Mouse (Mus musculus) olfactory bulb, adult 2 months (tissue): ENCODE results near the gene Slc9a3r2. TPM values are rescaled to one million over a fixed set of nuclear protein-coding genes. Genes with fewer than 3 reads are reported as not detected.

Experiments
- H3K27ac ChIP-seq: fragments of 200-500 bp; 2 replicates; pipeline ENCODE4 v1.5.1; 2012; ENCODE audit warnings: low read depth, low read length; ENCODE audit not compliant: insufficient read depth
- H3K4me1 ChIP-seq: fragments of 200-500 bp; 2 replicates; pipeline ENCODE4 v1.6.1; 2012; ENCODE audit warnings: low read length; ENCODE audit not compliant: control insufficient read depth, insufficient read depth
- H3K4me3 ChIP-seq: fragments of 200-500 bp; 2 replicates; pipeline ENCODE4 v1.5.1; 2012; ENCODE audit warnings: mild to moderate bottlenecking, low read depth, low read length, moderate library complexity; ENCODE audit not compliant: insufficient read depth
- CTCF ChIP-seq: fragments of 200-500 bp; IDR thresholded peaks from 2 replicates; pipeline ENCODE4 v1.5.1; 2012; ENCODE audit warnings: low read depth, mild to moderate bottlenecking, low read length, moderate library complexity; ENCODE audit not compliant: insufficient read depth
- POLR2A ChIP-seq: fragments of 200-500 bp; IDR thresholded peaks from 2 replicates; pipeline ENCODE4 v1.6.1; 2012; ENCODE audit warnings: mild to moderate bottlenecking, low read depth, low read length, moderate library complexity; ENCODE audit not compliant: insufficient read depth
- WGBS: fragments of 180-500 bp; shearing (Covaris S2); methylation state at CpG from one replicate; pipeline ENCODE4 v1.1.7; 2018; 5-methylcytosine and 5-hydroxymethylcytosine counted together
- polyA plus RNA-seq: library from polyadenylated mRNA; stranded (reverse); fragments of >200 nt; gene quantifications from 2 replicates; pipeline ENCODE4 v1.2.4, GENCODE M21; 2012; ENCODE audit warnings: low replicate concordance; ENCODE audit not compliant: missing spikeins, insufficient read depth, insufficient read length

Gene Slc9a3r2
- polyA plus RNA-seq, 1 experiment: not detected

DNA sequence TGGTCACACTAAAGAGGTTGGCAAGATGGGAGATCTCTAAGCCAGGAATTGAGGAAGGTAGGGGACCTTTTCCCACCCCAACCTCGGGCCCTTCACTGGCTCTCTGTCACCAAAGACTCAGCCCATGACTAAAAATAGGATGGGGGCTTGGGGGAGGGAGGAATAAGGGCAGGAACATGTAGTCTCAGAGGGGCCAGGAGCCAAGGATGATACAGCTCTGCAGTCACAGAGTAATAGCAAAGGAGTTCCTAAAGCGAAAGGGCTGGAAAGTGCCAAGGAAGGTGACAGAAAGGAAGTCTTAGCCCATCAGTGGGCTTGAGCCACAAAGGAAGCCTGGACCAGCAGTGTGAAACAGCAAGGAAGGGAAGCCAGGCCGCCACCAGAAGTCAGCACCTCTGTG, 1.7 kb upstream of the Slc9a3r2 start:
- WGBS: 80% methylated on average over 3 of the region's 3 CpGs
- Histone ChIP-seq H3K27ac (no peak overlapping the region), H3K4me1 (peaks cover 29% of the 10 kb centered on the region), H3K4me3 (no peak overlapping the region)
- TF ChIP-seq POLR2A (no peak), CTCF (no peak)

DNA sequence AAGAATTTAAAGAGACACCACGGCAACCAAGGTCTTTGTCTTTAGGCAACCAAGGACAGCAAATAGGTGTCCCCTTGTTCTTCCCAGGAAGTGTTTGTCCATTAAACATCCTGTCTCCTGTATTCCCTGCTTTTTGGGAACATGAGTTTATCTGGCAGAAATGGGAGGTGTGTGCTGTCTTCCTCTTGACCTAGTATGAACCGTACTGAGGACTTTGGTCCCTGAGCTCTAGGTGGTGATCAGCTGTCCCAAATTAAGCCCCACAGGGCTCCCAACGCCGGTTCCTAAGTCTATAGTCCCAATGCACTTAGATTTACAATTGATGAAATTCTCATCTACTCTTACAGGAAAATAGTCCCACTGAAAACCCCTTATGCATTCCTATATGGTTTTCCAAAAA, 639 bp upstream of the Slc9a3r2 start:
- no peak for TF ChIP-seq CTCF
- no peak for TF ChIP-seq POLR2A
- Histone ChIP-seq H3K4me3 (peak overlapping the region; percentile 76; the same call in 1 of the 2 replicates), H3K27ac (peak overlapping the region; percentile 64; the same call in 1 of the 2 replicates), H3K4me1 (peaks cover 35% of the 10 kb centered on the region)
- 69% methylated on average over 4 of the region's 4 CpGs for WGBS

DNA sequence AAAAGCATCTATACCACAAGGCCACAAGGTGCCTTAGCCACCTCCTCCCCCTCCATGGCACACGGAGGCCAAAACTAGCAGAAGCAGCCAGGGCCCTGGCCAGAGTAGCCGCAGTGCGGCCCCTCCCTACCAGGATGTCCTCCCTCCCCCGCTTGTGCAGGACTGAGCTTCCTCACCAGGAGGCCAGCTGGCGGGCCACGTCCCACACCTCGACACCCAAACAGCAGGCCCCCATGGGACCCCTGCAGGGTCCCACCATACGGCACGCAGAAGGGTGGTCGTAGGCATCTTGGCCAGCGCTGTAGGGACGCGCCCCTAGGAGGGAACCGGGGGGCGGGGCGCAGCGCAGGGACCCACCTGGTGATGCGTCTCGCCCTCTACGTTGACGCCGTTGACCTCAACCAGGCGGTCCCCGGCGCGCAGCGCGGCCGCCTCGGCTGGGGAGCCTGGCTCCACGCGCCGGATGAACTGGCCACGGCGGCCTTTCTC, 502 bp downstream of the Slc9a3r2 start:
- Histone ChIP-seq H3K27ac (peak overlapping the region; percentile 86), H3K4me3 (peak overlapping the region; percentile 76), H3K4me1 (peaks cover 47% of the 10 kb centered on the region)
- WGBS: under 1% methylated on average over 35 of the region's 35 CpGs
- TF ChIP-seq POLR2A (no peak), CTCF (no peak)

DNA sequence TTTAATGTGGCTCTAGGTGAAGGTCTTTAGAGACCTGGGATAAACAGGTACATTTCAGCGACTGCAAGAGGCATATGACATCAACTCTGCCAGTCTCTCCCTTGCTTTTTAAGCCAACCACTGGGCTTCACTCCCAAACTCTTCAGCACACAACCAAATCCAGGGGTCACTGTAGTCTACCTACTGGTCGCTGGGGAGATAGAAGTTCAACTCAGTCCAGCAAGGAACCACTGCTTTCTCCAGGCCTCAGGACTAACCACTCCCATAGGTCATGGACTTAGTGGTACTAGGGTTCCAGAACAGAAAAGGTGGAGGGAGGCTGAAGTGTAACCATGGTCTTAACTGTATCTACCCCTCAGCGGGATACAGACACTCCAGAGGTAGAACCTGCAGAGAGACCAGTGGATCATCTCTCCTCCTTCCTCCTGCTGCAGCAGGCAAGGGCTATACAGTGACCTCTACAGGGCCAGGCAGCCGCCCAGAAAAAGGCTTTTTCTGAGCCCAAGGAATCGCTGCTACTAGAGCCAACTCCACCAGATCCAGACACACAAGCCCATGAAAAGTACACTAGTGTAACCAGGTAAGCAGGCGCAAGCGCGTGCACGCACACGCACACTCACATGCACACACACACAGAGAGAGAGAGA, 1.3 kb downstream of the Slc9a3r2 start:
- peaks cover 54% of the 10 kb centered on the region for H3K4me1 ChIP-seq
- H3K4me3 ChIP-seq: peak overlapping the region; percentile 76
- TF ChIP-seq CTCF: no peak
- TF ChIP-seq POLR2A: no peak
- H3K27ac ChIP-seq: peak overlapping the region; percentile 86
- 69% methylated on average over 10 of the region's 10 CpGs for WGBS

DNA sequence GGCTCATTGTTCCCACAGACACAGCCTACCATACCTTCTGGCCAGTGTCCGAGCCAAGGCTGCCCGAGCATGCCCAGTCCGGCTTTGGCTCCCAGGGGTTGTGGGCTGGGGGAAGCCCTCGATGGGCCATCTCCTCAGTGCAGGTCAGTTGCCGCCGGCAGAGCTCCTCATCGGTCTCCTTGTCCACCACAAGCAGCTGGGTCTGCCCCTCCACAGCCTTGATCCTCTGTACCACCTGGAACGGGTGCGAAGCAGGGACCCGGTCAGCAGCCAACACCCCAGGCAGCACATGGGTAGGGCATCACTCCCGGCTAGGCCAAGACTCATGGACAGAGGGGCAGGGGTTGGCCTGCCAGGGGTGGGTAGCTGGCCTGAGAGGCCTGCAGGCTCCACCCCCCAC, 2.6 kb downstream of the Slc9a3r2 start:
- Histone ChIP-seq H3K27ac (peak overlapping the region; percentile 50; the same call in 1 of the 2 replicates), H3K4me3 (peak overlapping the region; percentile 6; the same call in 1 of the 2 replicates), H3K4me1 (peaks cover 61% of the 10 kb centered on the region)
- WGBS: 83% methylated on average over 11 of the region's 11 CpGs
- TF ChIP-seq CTCF (no peak), POLR2A (no peak)

DNA sequence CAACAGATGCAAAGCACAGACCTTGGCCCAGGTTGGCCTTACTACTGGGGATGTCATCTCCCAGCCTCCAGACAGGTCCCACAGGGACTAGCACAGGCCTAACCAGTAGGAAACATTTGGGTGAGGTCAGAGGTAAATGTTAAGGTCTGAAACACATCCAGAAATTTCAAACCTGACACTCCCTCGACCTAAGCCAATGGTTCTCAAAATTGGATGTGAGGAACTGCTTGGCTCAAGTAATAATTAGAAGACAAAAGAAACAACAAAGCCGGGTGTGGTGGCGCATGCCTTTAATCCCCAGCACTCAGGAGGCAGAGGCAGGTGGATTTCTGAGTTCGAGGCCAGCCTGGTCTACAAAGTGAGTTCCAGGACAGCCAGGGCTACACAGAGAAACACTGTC, 3.7 kb downstream of the Slc9a3r2 start:
- TF ChIP-seq CTCF (no peak), POLR2A (no peak)
- WGBS: 66% methylated on average over 4 of the region's 4 CpGs

DNA sequence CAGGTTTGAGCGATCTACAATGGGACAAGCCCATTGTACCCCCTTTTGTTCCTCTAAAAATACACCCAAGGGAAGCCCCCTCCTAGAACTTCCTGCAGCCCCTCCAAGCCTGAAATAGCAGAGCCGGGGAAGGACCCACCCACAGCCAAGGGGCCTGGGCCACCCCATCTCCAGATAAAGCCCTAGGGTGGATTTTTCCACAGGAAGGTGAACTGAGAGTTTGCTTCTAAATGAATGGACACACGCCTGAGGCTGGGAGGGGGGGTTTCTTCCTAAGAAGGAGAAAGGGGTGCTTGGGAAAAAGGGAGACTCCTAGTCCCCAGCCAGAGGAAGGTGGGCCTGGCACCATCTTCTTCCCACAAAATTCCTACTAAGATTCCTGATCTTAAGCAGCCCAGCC, 4.2 kb downstream of the Slc9a3r2 start:
- 53% methylated on average over 3 of the region's 3 CpGs for WGBS

More for the DNA sequence above, 3.7 kb downstream of the Slc9a3r2 start:
- H3K4me1 ChIP-seq: peaks cover 61% of the 10 kb centered on the region
- no peak overlapping the region for H3K4me3 ChIP-seq
- peak overlapping the region; percentile 95; the same call in 1 of the 2 replicates for H3K27ac ChIP-seq

DNA sequence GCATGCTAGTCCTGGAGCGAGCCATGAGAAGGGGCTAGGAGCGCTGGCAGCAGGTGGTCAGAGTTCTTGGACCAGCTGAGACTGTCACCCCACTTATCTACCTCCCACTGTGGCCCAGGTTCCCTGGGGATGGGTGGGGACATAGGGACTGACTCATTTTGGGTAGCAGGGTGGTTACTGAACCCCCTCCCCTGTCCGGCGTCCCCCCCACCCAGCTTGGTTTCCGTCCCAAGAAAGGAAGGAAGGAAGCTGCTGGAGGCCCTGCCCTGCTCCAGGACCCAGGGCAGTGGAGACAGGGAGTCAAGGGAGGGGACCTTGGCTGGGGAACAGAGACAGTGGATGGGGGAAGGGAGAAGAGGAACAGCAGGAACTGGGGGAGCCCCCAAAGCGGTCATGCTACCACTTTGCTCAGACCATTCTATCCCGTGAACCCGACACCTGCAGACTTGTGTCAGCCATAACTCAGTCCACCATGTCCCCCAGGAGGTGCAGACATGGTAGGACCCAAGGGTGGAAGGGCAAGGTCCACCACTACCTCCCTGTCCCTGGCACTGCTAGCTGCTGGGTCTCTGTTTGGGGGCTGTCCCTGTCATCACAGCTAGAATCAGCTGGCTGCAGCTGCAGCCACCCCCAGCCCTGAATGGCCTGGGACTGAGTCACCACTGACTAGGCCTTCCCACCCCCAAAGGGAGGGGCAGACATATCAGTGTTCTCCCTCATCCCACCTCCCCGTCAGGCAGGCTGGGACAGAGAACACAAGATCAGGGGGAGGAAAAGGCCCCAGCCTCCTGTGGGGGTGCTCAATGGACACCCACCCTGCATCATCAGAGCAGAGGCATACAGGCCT, 5.0 kb downstream of the Slc9a3r2 start:
- peak overlapping the region; percentile 95 for H3K27ac ChIP-seq
- TF ChIP-seq POLR2A (0 out of 2 replicates have a peak, but pooled peaks have one; percentile 19), CTCF (no peak)
- peak overlapping the region; percentile 2; the same call in 1 of the 2 replicates for H3K4me3 ChIP-seq
- 65% methylated on average over 9 of the region's 9 CpGs for WGBS
- peaks cover 60% of the 10 kb centered on the region for H3K4me1 ChIP-seq

More for the DNA sequence above, 4.2 kb downstream of the Slc9a3r2 start:
- Histone ChIP-seq H3K4me1 (peaks cover 58% of the 10 kb centered on the region), H3K4me3 (0 out of 2 replicates have a peak overlapping the region, but pooled peaks have one; percentile 2), H3K27ac (peak overlapping the region; percentile 95)
- TF ChIP-seq POLR2A (no peak), CTCF (no peak)
